Mouse (Mus musculus) ES-Bruce4 (cell line): ENCODE data around the gene Abca17.

Experiments used
- CTCF ChIP-seq: IDR thresholded peaks from one replicate; pipeline ENCODE4 v1.8.1; 2011; ENCODE audit warnings: low read depth, low read length
- POLR2A ChIP-seq: IDR thresholded peaks from one replicate; pipeline ENCODE4 v1.8.1; 2011; ENCODE audit warnings: low read length; ENCODE audit not compliant: insufficient read depth

- no peak for TF ChIP-seq CTCF
- TF ChIP-seq POLR2A = no peak
These were observed 24.3 kb upstream of the Abca17 start for GRCm38 (mm10) chr17:24375094-24375712.
